Mouse (Mus musculus): ENCODE data around the gene Cep128. TPM values are rescaled to one million over a fixed set of nuclear protein-coding genes. Genes with fewer than 3 reads are reported as not detected.
"Not testable (repeated sequence)": the region's sequence is repeated elsewhere in the genome, so short reads cannot be mapped to it uniquely, and the experiment has no call there.

Gene Cep128
- polyA plus RNA-seq, 1 experiment = 1.9 TPM

DNA sequence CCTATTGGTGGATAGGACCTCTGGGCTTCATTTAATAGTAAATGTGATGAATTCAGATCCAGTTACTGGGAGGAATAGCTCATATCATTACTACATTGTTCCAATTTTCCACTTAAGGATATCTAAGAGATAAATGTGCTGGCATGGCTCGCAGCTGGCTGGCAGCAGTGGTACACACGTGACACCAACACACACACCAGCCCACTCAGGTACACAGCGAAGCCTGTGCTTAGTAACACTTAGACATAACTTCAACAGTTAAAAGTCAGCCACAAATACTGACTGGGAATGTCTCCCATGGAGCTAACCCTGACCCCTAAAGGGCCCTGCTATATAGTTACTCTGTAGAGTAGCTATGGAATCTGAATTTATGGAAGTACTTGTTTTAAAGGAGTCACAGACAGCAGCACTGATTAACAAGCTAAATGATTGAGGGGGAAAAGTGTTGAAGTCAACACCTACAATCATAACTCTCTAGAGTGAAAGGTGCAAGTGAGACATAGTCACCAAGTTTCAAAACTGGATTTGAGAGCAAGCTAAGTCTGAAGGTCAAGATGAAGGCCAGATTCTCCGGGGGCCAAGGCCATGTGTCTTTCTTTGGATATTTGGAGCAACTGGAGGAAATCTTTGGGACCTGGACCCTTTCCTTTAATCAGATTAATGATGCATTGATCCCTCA, 320.7 kb downstream of the Cep128 start:
- DNase-seq (ENCODE audit: low spot score) = no peak

DNA sequence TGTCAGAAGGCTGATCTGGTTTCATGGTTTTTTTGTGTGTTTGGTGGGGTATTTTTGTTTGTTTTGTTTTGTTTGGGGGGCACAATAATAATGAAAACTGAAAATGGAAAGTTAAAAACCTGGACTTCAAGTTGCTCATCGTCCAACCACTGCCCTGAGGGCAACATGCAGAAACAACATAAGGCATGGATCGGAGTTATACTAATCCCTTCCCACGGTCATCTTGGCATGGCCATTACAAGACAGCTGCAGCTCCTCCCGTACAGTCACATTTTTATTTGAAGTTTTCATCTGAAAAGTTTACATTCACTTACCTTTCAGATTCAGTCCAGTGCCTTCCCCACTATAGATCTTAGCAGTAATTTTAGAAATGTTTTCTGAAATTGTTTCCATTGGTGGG, 321.5 kb downstream of the Cep128 start:
- DNase-seq (ENCODE audit: low spot score) = no peak

DNA sequence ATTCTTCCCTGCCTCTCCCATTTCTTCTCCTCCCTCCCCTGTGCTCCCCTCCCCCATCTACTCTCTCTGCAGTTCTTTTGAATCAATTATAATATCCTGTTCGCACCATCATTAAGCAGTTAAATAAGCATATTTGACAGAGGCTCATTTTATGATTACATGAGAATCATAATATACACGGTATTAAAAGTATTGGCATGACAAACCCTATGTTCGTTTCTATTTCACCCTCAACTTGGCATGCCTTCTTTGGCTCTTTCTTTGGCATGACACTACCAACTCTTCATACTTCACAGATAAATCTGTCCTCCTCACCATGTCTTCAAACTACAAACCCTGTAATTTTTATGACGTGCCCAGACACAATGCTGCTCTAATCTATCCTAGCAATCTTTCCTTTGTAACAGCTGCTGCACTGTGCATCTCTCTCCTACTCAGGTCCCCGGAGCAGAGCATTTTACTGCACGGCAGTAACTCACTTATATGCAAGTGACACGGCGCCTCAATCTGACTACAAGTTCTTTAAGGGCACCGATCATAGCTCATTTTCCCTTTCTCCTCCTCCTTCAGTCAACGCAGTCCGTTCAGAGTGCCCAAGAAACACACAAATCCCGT, 324.4 kb downstream of the Cep128 start:
- DNase-seq (ENCODE audit: low spot score) = no peak

DNA sequence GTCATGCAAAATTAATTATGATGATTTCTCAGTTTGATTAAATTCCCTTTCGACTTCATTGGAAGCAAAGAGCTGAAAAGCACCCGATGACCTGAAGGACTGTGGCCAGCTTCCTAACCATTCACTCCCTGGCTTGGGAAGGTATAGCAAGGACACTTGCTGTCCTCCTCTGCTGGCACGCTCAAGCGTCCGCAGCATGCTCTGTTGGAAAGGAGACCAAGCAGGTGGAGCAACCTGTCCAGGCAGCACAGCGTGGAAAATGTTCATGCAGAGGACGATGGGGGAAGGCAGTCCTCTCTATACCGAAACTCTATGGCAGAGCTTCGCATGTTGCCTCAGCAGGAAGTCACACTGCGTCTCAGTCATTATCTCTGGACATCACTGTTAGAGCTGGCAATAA, 327.3 kb downstream of the Cep128 start:
- no peak for DNase-seq (ENCODE audit: low spot score)

DNA sequence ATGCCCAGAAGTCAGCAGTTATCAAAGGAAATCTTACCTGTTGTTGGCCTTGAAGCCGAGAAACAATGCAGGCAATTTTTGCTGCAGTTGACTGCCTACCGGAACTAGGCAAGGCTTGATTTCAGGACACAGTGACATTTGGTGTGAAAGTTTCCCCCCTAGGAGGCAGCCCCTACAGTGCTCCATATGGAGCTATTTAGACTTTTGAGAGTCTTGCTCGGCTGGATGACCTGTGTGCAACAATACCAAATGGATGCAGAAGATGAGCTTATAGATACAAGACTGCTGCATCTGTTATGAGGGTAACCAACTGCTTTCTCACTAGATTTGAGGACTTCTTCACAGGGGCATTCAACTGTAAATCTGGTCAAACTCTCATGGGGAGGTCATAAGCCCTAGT, 331.9 kb downstream of the Cep128 start:
- no peak for DNase-seq (ENCODE audit: low spot score)

DNA sequence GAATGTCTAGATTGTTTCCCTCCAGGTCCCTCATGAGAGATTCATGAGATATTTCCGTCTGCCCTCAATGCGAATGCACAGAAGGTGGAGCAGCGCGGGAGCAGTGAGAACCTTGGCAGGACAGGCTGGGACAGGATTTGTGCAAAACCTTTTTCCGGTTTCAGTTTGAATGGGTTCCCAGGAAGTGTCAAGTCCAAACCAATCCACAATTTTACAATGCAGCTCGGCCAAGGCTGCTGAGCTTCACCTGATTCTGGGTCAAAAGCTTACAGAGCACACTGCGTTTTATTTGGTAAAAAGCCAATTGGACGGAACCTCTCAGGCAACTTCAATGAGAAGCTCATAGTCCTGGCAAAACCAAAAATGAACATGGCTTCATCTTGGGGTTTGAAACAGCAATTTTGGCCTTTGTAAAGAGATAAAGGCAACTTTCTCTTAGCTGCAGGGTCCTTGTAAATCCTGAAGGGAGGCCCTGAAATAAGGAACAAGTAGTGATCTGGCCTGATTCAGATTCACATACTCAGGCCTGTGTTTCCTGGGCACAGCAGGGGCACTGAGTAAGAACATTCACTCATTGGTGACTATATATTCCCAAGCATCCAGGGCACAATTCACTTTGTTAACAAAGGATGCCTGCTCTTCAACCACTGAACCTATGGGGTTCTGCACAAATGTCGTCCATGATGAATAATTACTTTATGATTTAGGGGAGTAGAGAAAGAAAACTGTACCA, 333.4 kb downstream of the Cep128 start:
- no peak for DNase-seq (ENCODE audit: low spot score)

DNA sequence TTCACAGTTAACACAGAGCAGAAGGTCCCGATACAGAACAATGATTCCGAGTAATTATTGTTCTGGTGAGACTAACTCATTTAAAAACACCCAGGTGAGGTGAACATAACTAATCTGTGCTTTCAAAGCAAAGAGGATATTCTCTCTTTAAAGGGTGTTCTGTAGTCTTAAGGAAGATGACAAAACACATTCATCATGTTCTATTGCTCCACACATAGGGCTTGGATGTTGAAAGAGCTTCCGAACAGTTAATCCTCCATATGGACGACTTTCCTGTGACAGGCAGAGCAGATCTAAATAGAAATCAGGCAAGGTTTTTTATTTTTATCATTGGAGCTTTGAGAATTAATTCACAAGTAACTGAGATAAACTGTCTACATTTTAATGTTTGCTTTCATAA, 342.8 kb downstream of the Cep128 start:
- no peak for DNase-seq (ENCODE audit: low spot score)

DNA sequence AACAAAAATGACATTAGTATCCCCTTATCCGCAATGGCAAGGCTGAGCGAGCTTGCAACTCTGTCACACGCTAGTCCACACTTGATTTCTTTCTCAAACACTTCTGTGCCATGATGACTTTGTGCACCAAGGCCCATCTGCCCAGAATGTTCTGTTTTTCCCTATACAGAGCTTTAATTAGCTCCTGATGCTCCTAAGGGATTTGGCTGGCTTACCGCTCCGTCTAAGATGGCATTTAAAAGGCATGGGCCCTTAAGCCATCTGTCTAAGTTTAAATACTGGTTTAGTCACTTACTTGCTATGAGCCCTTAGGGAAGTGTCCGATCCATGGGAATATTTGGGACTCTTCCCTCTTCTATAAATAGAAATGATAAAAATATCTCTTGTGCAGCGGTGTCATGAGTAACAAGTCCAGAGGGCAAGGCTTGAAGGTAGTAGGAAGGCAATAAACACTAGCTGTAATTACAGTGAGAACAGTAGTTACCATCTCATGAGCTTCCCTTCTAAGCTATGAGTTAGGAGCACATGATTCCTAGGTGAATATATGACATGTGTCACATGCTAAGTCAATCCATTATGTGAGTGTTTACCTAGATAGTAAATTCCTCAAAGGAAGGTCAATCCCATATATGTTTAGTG, 343.8 kb downstream of the Cep128 start:
- no peak for DNase-seq (ENCODE audit: low spot score)

DNA sequence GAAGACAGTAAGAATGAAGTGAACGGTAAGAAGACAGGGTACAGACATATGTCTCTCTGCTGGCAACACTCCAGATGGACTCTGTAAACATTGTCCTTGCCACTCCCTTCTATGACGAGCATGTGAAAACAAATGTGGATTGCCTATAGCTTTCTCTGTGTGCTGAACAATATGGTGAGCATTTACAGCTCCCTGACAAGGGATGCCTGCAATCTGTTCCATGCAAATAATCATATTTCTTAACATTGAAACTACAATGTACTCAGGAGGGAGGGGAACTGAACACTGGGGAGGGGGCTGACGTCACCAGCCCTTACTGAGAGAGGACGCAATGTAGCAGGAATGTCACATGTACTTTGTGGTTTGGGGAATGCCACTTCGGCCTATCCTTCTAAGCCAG, 355.1 kb downstream of the Cep128 start:
- no peak for DNase-seq (ENCODE audit: low spot score)

DNA sequence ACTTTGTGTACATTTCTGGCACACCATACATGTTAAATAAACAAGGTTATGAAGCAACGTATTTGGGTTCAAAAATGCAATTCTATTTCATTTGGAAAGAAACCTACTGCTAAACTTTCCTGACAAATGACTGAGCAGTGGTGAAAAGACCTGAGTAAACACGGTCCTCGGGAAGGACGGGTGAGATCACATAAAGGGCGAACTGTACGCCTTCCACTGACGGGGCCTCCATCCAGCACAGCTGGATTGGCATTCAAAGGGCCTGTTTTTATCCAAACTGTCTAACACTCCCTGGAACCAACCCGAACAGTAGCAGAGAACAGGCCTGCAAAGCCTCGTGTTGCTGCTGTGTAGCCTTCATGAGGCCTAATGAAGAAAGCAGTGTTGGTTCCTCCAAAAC, 356.5 kb downstream of the Cep128 start:
- no peak for DNase-seq (ENCODE audit: low spot score)

DNA sequence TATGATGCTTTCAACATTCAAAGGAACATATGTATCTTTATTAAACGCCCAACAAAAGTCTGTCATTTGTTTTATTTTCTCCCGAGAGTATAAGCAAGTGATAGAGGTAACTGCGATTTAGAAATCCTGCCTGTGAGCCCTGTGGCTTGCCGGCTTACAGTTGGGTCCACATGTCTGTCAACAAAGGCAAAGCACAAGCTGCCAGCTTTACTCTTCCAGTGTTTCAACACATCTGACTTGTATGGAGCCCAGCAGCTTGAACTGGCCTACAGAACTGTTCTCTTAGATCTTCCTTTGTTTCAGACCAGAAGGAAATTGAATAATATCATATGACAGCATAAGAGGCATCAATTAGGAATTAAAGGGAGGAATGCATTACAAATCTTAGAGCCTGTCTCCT, 357.1 kb downstream of the Cep128 start:
- DNase-seq (ENCODE audit: low spot score) = no peak

DNA sequence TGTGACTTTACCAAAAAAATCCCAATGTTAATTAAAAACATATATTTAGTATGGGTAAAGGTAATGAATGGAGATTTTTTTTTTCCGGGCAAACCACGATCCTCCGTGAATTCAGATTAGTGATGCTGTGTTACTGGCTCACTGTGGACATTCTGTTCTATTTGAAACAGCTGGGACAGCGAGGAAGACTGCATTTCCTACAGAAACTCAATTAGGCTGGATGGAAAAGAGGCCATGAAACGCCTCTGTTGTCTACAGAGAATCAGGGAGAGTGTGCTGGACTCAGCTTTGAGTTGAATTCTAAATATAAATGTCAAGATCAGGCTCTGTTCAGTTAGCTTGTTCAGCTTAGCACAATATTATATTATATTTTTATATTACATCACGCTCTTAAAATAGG, 369.1 kb downstream of the Cep128 start:
- DNase-seq (ENCODE audit: low spot score) = no peak

DNA sequence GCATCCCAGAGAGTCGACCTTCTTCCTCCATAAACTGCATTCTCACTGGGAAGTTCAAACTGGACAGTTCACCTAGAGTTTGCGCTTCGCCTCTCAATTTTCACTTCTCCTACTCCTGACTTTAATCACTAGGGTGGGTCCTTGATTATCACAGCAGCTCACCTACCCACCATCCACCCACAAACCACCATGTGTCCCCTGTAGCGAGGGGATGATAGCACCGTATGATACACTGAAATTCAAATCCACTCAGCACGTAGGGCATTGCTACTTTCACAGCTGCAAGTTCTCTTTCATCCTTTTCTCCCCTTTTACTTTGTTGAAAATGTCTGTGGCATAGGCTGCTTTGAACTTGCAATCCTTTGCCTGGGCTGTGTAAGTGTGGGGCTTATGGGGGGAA, 371.2 kb downstream of the Cep128 start:
- DNase-seq (ENCODE audit: low spot score) = no peak

DNA sequence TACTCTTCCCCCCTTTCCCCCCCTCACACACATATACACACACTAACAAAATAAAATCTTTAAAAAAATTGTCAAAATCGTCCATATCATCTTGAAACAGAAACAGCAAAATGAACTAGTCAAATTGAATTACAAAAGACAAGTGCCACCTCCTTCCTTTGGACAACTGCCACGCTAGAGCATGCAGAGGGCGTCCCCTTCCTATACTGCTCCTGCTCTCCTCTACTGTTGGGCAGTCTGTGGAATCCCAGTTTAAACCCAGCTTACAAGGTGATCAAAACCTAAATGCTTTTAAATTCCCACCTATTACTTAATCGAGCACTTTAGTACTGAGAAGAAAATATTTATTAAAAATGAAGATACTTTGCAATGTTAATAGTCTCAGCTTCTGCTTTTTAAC, 372.0 kb downstream of the Cep128 start:
- DNase-seq (ENCODE audit: low spot score) = no peak

DNA sequence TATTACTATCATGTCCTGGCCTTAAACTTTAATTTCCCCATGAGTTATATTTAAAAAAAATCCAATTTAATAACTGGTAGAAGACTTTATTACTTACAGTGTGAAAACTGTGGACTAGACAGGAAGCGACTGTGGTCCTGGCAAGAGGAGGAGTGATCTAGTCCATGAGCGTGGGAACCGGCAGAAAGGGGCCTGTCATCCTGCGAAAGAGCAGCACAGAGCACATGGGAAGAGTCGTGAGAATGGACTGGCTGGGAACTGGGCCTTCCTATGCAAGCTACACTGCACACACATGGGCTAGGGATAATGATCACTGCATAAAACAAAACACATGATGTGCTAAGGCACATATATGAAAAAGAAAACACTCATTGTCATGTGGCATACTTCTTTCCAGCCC, 375.5 kb downstream of the Cep128 start:
- no peak for DNase-seq (ENCODE audit: low spot score)

DNA sequence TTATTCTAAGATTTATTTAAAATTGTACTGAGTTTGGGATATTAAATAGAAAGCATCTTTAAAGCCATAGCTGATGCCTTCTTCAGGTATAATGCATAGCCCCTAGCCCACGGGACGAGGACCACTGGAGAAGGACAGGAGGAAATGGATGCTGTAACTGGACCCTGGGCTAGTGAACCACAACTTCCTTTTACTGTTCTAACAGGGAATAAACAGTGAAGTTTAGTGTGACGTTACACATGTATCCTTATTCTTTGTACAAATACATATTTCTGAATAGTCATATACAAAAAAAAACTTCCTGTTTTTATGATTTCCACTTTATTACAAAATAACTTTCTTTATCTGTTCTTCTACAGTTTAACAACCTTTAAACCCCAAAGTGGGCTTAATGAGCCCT, 376.0 kb downstream of the Cep128 start:
- DNase-seq (ENCODE audit: low spot score) = no peak

DNA sequence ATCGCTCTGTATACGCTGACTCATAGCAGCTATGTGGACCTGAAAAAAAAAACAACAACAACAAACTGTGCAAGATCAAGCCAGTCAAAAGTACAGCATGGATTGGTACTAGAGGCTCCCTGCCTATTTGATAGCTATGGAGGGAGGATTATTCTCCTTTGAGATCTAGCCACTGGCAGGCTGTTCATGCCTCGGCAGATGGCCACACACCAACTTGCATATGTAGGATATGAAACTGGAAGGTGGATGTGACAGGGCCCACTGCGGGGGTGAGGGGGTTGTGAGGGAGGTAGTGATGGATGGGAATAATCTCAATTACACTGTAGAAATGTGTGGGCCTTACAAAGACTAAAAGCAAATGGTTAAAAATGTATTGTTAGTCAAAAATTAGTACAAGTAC, 386.7 kb downstream of the Cep128 start:
- no peak for DNase-seq (ENCODE audit: low spot score)

DNA sequence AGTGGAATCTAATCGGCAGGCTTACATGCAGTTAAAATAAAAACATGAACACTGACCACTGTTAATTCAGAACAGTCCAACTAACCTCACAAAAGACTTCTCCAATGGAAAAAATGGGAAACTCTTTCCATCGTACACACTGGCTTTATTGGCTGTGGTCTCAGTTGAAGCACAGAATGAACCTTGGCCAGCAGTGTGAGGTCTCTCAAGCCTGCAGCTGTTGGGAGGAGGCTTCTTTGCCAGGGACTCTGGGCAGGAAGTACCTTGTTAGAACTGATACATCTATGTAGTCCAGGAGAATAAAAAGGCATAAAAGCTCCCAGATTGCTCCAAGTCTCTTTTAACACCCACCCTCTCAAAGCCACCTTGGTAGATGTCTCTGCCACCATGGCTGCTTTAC, 390.9 kb downstream of the Cep128 start:
- DNase-seq (ENCODE audit: low spot score) = no peak

DNA sequence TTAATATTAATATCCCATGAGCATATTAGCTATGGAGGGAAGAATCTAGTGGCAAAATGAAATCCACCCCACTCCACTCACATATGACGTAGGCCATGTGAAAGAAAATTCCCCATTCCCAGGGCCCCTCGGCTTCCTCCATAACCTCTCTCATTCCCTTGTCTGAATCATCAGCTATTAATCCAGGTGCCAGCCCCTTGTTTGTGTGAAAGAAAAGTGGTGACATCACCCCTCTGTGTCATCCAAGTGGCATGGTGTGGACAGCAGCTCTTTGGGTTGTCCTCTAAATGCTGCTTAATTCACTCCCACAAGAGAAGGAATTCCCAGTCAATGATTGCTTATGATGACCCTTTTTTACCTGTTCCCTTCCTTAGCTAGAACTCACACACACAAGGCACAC, 396.4 kb downstream of the Cep128 start:
- no peak for DNase-seq (ENCODE audit: low spot score)

DNA sequence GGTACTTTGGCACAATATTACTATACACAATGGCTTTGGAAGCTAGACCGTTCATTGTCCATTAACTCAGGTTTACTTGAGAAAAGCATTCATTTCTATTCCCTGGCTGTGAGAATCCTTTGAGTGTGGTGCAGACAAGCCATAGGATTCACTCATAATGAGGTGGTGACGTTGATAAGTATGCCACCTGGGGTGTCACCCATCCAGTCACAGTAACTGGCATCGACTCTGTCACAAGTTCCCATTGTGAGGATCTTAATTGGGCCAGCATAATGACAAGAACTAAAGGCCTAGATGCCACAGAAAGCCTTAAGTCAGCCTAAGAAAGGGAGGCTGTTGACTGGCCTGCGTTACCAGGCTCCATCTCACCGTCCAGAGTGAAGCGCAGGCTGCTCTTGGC, 396.9 kb downstream of the Cep128 start:
- DNase-seq (ENCODE audit: low spot score) = no peak

DNA sequence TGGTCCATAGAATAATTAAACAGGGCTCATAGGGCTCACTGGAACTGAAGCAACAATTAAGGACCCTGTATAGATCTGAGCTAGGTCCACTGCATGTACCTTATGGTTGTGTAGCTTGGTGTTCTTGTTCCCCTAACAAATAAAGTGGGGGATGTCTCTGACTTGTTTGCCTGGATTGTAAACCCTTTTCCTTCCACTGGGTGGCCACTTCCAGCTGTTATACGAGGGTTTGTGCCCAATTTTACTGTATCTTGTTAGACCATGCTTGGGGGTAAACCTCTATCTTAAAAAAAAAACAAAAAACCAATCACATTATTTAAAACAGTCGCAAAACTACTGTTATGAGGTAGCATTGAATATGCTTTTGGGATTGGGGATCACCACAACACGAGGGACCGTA, 402.2 kb downstream of the Cep128 start:
- DNase-seq (ENCODE audit: low spot score) = no peak

DNA sequence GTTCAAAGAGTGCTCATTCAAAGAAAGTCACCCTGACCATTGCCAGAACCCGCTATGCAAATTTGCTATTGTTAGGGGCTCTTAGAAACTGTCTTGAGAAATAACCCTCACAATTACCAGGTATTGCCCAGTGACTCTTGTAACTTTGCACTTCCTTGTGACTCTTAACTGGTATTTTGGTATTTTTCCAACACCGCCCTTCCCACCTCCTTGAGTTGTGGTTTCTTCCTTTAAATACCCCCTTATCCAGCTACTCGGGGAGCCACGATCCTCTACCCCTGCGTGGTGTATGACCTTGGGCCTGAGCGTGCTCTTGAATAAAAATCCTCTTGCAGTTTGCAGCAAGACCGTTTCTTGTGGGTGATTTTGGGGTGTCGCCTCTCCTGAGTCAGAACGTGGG, 407.8 kb downstream of the Cep128 start:
- DNase-seq (ENCODE audit: low spot score) = not testable (repeated sequence)

DNA sequence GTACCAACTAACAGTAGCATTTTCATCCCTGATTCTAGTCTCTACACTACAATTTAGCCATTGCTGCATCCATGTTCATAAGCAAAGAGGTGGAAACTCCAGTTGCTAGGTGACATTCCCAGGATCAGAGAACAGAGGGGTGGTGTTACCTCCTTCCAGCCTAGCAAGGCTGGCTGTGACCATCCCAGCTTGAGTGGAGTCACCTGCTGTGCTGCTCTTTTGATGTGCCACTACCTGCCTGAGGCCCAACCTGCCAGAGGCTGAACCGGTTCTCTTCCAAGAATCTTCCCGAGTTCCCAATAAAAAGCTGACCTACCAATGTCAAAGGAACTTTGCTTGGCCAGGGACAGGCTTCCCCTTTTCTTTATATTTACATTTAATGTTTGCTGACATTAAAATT, 408.8 kb downstream of the Cep128 start:
- no peak for DNase-seq (ENCODE audit: low spot score)

Measured in urinary bladder, adult 2 months (tissue).